Mouse (Mus musculus): ENCODE data around the gene Nrm. TPM values are rescaled to one million over a fixed set of nuclear protein-coding genes. Genes with fewer than 3 reads are reported as not detected.

Nrm gene
- polyA plus RNA-seq, 2 experiments = 49.5 to 80.7 TPM

- ATAC-seq (ENCODE audit: low FRiP score, low read depth) (peak; percentile 67), DNase-seq (ENCODE audit: low spot score) (peak; percentile 92)
- 1% methylated on average over 62 of the region's 62 CpGs for WGBS
- no peaks in the 10 kb centered on the region for H3K9me3 ChIP-seq (ENCODE audit: control insufficient read depth, low read length)
- H3K4me1 ChIP-seq (ENCODE audit: control insufficient read depth, insufficient read depth, low read length) = peaks cover 18% of the 10 kb centered on the region; the same call in 1 of the 2 replicates
- peak within 1 kb of the TSS; percentile 58 for H3K27ac ChIP-seq (replicated peaks; ENCODE audit: low read depth, low read length)
- H3K4me3 ChIP-seq (replicated peaks; ENCODE audit: low read length) = peak within 1 kb of the TSS; percentile 65
- H3K27me3 ChIP-seq (ENCODE audit: control insufficient read depth, insufficient read depth, low read length) = no peaks in the 10 kb centered on the region
- peak within 1 kb of the TSS; percentile 69 for H3K9ac ChIP-seq (ENCODE audit: low read depth, low read length, severe bottlenecking)
- TF ChIP-seq POLR2A (IDR thresholded peaks at IDR 0.05; ENCODE audit: borderline replicate concordance, extremely low read depth, insufficient read depth, insufficient read length) = peak; percentile 90; the same call in 1 of the 2 replicates
- peaks cover 11% of the 10 kb centered on the region for H3K36me3 ChIP-seq (ENCODE audit: control insufficient read depth, insufficient read depth, low read length)
- H3K4me2 ChIP-seq (replicated peaks; ENCODE audit: low read depth, low read length, severe bottlenecking) = peak within 1 kb of the TSS; percentile 97
These were observed 39.4 kb upstream of the Nrm start, which contains the start of gene Ier3 for GRCm38 (mm10) chr17:35821439-35822430. Ier3 (plus strand) TSS chr17:35821684.

- Histone ChIP-seq H3K4me3 (replicated peaks; ENCODE audit: low read length) (peak overlapping the region; percentile 65), H3K9ac (ENCODE audit: low read depth, low read length, severe bottlenecking) (peak overlapping the region; percentile 69), H3K4me2 (replicated peaks; ENCODE audit: low read depth, low read length, severe bottlenecking) (peak overlapping the region; percentile 97), H3K4me1 (ENCODE audit: control insufficient read depth, insufficient read depth, low read length) (peaks cover 18% of the 10 kb centered on the region; the same call in 1 of the 2 replicates), H3K27me3 (ENCODE audit: control insufficient read depth, insufficient read depth, low read length) (no peaks in the 10 kb centered on the region), H3K27ac (replicated peaks; ENCODE audit: low read depth, low read length) (peak overlapping the region; percentile 61), H3K9me3 (ENCODE audit: control insufficient read depth, low read length) (no peaks in the 10 kb centered on the region), H3K36me3 (ENCODE audit: control insufficient read depth, insufficient read depth, low read length) (peaks cover 19% of the 10 kb centered on the region)
- ATAC-seq (ENCODE audit: low FRiP score, low read depth) (peak; percentile 1; the same call in 1 of the 2 replicates), DNase-seq (ENCODE audit: low spot score) (peak; percentile 55)
- WGBS = under 1% methylated on average over 11 of the region's 11 CpGs
- TF ChIP-seq POLR2A (IDR thresholded peaks at IDR 0.05; ENCODE audit: borderline replicate concordance, extremely low read depth, insufficient read depth, insufficient read length) = no peak
These were observed 38.6 kb upstream of the Nrm start for GRCm38 (mm10) chr17:35822564-35822963.

DNA sequence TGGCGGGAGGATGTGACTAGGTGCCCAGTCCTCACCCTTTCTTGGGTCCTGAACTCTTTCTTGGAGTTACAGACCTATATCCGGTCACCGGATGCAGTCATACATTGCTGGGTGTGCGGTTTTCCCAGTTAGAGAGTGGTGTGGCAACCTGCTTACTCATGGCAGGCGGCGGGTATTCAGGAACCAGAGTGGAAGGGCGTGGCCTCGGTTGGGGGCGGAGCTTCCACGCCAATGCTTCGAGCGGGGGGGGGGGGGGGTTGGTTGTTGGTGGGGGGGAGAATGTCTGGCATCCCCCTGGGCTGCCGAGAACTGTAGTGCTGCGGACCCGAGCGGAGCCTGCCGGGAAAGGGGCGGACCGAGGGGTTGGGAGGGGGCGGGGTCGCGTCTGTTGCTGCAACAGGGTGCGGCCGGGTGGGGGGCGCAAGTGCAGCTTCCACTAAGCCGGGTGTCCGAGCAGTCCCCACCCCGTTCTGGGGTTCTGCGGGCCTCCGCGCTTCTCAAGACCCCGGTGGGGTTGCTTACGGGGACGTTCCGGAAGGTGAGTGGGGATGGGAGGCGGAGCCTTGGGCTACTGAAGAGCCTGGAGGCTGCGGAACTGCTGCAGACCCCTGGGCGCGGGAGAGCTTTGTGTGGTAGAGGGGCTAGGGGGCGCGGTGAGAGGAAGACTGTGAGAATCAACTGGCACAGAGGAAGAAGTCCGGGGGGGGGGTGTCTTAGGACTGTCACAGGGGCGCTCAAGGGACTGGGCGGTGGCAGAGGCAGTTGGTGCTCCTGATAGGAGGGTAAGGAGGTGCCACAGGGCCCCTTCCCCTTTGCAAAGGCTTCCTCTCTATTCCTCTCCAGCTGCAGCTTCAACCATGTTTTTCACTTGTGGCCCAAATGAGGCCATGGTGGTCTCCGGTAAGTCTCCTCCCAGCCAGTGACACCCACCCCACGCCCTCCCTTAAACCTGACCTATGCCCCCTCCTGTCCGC is 37.9 kb upstream of the Nrm start, which contains the start of gene Flot1:
Flot1 (plus strand) TSS at position 267 of the 974 bp plus-strand sequence.
- DNase-seq (ENCODE audit: low spot score) = peak; percentile 91
- under 1% methylated on average over 32 of the region's 47 CpGs for WGBS

GRCm38 (mm10) chr17:35824402-35824801 is 36.7 kb upstream of the Nrm start:
- H3K4me2 ChIP-seq (replicated peaks; ENCODE audit: low read depth, low read length, severe bottlenecking) = peak overlapping the region; percentile 97; the same call in 1 of the 2 replicates
- peak overlapping the region; percentile 65; the same call in 1 of the 2 replicates for H3K4me3 ChIP-seq (replicated peaks; ENCODE audit: low read length)
- H3K9me3 ChIP-seq (ENCODE audit: control insufficient read depth, low read length) = no peaks in the 10 kb centered on the region
- no peaks in the 10 kb centered on the region for H3K27me3 ChIP-seq (ENCODE audit: control insufficient read depth, insufficient read depth, low read length)
- ATAC-seq (ENCODE audit: low FRiP score, low read depth) (no peak), DNase-seq (ENCODE audit: low spot score) (no peak)
- H3K36me3 ChIP-seq (ENCODE audit: control insufficient read depth, insufficient read depth, low read length) = peaks cover 23% of the 10 kb centered on the region
- peaks cover 18% of the 10 kb centered on the region; the same call in 1 of the 2 replicates for H3K4me1 ChIP-seq (ENCODE audit: control insufficient read depth, insufficient read depth, low read length)
- H3K9ac ChIP-seq (ENCODE audit: low read depth, low read length, severe bottlenecking) = no peak overlapping the region
- no peak for TF ChIP-seq POLR2A (IDR thresholded peaks at IDR 0.05; ENCODE audit: borderline replicate concordance, extremely low read depth, insufficient read depth, insufficient read length)
- no peak overlapping the region for H3K27ac ChIP-seq (replicated peaks; ENCODE audit: low read depth, low read length)
- WGBS = 44% methylated on average over 7 of the region's 7 CpGs

More for the DNA sequence above, 37.9 kb upstream of the Nrm start, which contains the start of gene Flot1:
- peak; percentile 87 for ATAC-seq (ENCODE audit: low FRiP score, low read depth)
- peak within 1 kb of the TSS; percentile 97 for H3K4me2 ChIP-seq (replicated peaks; ENCODE audit: low read depth, low read length, severe bottlenecking)
- peak within 1 kb of the TSS; percentile 65 for H3K4me3 ChIP-seq (replicated peaks; ENCODE audit: low read length)
- H3K27me3 ChIP-seq (ENCODE audit: control insufficient read depth, insufficient read depth, low read length) = no peaks in the 10 kb centered on the region
- peak within 1 kb of the TSS; percentile 69 for H3K9ac ChIP-seq (ENCODE audit: low read depth, low read length, severe bottlenecking)
- H3K4me1 ChIP-seq (ENCODE audit: control insufficient read depth, insufficient read depth, low read length) = peaks cover 18% of the 10 kb centered on the region; the same call in 1 of the 2 replicates
- H3K9me3 ChIP-seq (ENCODE audit: control insufficient read depth, low read length) = no peaks in the 10 kb centered on the region
- H3K36me3 ChIP-seq (ENCODE audit: control insufficient read depth, insufficient read depth, low read length) = peaks cover 23% of the 10 kb centered on the region
- TF ChIP-seq POLR2A (IDR thresholded peaks at IDR 0.05; ENCODE audit: borderline replicate concordance, extremely low read depth, insufficient read depth, insufficient read length) = peak; percentile 28; the same call in 1 of the 2 replicates
- H3K27ac ChIP-seq (replicated peaks; ENCODE audit: low read depth, low read length) = peak within 1 kb of the TSS; percentile 84
